Mouse (Mus musculus): ENCODE results near the gene Pheta1. TPM values are rescaled to one million over a fixed set of nuclear protein-coding genes. Genes with fewer than 3 reads are reported as not detected.
A peak's percentile ranks its signal among the peaks of the same experiment; 100 is the strongest.

Pheta1 gene
- polyA plus RNA-seq, 1 experiment from 2014 or later = 10.6 TPM

DNA sequence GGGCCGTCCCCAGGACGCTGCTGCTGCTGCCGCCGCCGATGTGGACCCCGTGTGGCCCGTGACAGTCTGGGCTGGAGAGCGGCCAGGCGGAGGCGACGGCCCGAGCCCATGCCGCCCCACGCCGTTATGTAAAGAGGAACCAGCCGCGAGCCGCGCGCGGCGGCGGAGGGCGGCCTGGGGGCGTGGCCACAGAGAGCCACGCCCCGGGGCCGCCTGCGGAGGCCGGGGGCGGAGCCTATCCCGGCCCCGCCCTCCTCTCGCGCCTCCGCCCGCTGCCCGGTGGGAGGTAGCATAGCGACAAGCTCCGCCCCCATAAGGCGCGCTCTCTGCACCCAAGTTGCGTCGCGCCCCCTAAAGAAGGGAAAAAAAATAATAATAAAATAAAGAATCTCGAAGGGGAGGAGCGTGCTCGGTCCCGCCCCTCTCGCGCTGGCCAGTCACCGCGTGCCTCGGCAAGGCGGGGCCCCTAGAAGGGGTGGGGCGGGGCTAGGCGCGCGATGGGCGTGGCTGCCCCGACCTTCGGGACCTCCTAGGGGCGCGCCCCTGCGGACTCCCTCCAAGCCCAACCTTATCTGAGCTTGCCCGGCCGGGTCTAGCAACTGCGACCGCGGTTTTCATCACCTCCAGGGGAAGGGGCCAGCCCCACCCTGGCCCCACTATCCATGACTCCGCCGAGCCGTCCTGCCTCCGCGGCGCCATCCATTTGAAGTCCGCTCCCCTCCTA lies 11.9 kb upstream of the Pheta1 start:
- H3K4me3 ChIP-seq (ENCODE audit: low read depth, low read length) = peak overlapping the region; percentile 75
- peak overlapping the region; percentile 87 for H3K27ac ChIP-seq (ENCODE audit: low read depth, low read length)
- H3K9me3 ChIP-seq (replicated peaks; ENCODE audit: control insufficient read depth, low read length) = no peaks in the 10 kb centered on the region
- peak overlapping the region; percentile 82 for H3K9ac ChIP-seq (ENCODE audit: low read depth, low read length)
- H3K27me3 ChIP-seq (ENCODE audit: control insufficient read depth, insufficient read depth, low read length) = no peaks in the 10 kb centered on the region
- WGBS (ENCODE audit: insufficient replicate concordance) = under 1% methylated on average over 64 of the region's 77 CpGs
- H3K36me3 ChIP-seq (ENCODE audit: control insufficient read depth, insufficient read depth, low read length) = no peaks in the 10 kb centered on the region; the same call in 1 of the 2 replicates
- H3K4me2 ChIP-seq = peak overlapping the region; percentile 98
- H3K4me1 ChIP-seq (ENCODE audit: control insufficient read depth, insufficient read depth, low read length) = peaks cover 49% of the 10 kb centered on the region
- peak; percentile 81 for ATAC-seq (replicated peaks; ENCODE audit: insufficient number of reproducible peaks, low FRiP score, low TSS enrichment)

DNA sequence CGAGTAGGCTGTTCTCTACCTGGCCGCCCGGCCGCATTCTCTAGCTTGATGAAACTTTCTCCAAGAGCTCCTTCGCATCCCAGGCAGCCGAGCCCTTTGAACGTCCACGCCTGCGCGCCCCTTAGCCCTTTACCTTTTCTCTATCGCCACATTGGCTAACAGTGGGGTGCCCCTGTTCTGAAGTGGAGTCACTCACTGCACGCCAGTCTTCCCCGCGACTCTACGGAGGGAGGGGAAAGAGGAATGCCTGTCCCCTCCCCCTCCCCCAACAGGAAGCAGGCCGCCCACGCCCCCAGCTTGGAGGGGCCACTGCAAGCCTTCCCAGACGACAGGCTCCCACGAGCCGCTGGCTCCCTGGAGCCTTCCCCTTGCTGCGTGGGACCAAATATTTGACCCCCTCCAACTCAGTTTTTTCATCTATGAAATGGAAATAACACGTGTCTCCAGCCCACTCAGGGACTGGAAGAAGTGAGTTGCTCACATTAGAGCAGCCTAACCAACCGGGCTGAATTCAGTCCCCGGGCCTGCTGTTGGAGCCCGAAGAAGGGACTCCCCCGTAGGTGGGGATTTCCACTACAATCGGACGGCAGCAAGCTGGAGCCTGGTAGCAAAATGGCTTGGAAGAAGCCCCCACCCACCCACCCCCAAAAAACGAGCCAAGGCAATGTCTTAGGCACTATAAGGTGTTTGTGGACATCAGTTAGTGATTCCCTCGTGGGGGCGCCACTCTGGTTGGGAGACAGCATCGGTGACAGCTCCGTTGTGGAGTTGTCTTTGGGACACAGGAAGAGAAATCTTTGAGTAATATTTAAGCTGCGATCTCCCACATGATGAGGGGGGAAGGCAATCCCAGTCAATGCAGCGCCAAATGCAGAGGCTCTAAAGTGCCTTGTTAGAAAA lies 11.1 kb upstream of the Pheta1 start, which contains the start of gene Sh2b3:
Gene Sh2b3 (minus strand): TSS at position 206 of the 900 bp plus-strand sequence.
- H3K27ac ChIP-seq (ENCODE audit: low read depth, low read length) = peak within 1 kb of the TSS; percentile 87
- H3K9ac ChIP-seq (ENCODE audit: low read depth, low read length) = peak within 1 kb of the TSS; percentile 82
- H3K27me3 ChIP-seq (ENCODE audit: control insufficient read depth, insufficient read depth, low read length) = no peaks in the 10 kb centered on the region
- H3K4me1 ChIP-seq (ENCODE audit: control insufficient read depth, insufficient read depth, low read length) = peaks cover 50% of the 10 kb centered on the region
- peak; percentile 16; the same call in 1 of the 2 replicates for ATAC-seq (replicated peaks; ENCODE audit: insufficient number of reproducible peaks, low FRiP score, low TSS enrichment)
- no peaks in the 10 kb centered on the region for H3K9me3 ChIP-seq (replicated peaks; ENCODE audit: control insufficient read depth, low read length)
- WGBS (ENCODE audit: insufficient replicate concordance) = under 1% methylated on average over 35 of the region's 35 CpGs
- peak within 1 kb of the TSS; percentile 75 for H3K4me3 ChIP-seq (ENCODE audit: low read depth, low read length)
- H3K36me3 ChIP-seq (ENCODE audit: control insufficient read depth, insufficient read depth, low read length) = no peaks in the 10 kb centered on the region; the same call in 1 of the 2 replicates
- peak within 1 kb of the TSS; percentile 98 for H3K4me2 ChIP-seq

DNA sequence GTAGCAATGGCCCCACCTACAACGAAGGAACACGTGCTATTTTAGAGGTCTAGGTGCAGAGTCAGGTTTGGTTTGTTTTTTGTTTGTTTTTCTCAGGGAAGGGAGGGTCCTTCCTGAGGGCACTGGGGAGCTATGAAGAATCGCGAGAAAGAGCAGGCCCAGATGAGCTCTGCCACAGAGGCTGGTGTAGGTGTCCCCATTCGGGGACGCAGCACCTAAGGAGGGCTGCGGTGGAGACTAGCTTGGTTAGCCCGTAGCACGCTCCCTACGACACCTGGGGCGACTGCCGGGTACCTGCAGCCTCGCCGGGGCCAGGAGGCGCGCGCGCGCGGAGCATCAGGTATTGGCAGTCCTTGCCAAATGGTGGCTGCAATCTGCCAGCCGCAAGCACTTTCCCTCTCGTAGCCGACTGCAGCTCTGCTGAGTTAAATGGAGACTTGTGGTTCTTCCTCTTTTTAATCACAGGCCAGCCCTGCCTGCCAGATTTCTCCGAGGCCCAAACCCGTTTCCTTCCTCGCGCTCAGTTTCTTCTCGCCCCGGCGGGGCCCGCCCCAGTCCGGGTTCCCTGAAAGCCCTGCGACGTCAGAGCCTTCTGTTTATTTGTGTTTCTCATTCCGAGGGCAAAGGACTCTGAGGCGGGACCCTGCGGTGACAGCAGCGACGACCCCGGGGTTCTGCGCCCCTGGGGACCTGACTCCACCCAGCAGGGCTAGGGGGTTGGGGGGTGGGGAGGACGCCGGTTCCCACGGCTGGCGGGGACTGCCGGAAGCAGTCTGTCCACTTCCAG lies 10.2 kb upstream of the Pheta1 start:
- Histone ChIP-seq H3K27me3 (ENCODE audit: control insufficient read depth, insufficient read depth, low read length) (peaks cover 5% of the 10 kb centered on the region), H3K36me3 (ENCODE audit: control insufficient read depth, insufficient read depth, low read length) (no peaks in the 10 kb centered on the region; the same call in 1 of the 2 replicates), H3K9ac (ENCODE audit: low read depth, low read length) (peak overlapping the region; percentile 59), H3K4me1 (ENCODE audit: control insufficient read depth, insufficient read depth, low read length) (peaks cover 49% of the 10 kb centered on the region), H3K27ac (ENCODE audit: low read depth, low read length) (peak overlapping the region; percentile 87), H3K9me3 (replicated peaks; ENCODE audit: control insufficient read depth, low read length) (no peaks in the 10 kb centered on the region), H3K4me3 (ENCODE audit: low read depth, low read length) (peak overlapping the region; percentile 75), H3K4me2 (peak overlapping the region; percentile 98)
- under 1% methylated on average over 46 of the region's 46 CpGs for WGBS (ENCODE audit: insufficient replicate concordance)
- no peak for ATAC-seq (replicated peaks; ENCODE audit: insufficient number of reproducible peaks, low FRiP score, low TSS enrichment)

DNA sequence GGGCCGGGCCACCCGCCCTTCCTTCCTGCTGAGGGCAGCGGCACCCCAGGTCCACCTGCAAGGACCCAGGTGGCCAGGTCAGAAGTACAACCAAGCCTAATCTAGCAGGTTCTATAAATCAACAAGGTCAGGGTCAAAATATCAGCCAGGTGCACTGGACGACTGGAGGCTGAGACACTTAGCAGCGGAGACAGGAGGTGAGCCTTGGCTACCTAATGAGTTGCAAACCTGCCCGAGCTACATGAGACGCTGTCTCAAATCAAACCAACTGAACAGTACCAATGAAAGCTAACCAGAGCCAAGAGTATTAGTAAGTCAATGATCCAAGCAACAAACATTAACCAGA lies 9.7 kb upstream of the Pheta1 start:
- peak overlapping the region; percentile 98 for H3K4me2 ChIP-seq
- no peaks in the 10 kb centered on the region; the same call in 1 of the 2 replicates for H3K36me3 ChIP-seq (ENCODE audit: control insufficient read depth, insufficient read depth, low read length)
- peak overlapping the region; percentile 59; the same call in 1 of the 2 replicates for H3K9ac ChIP-seq (ENCODE audit: low read depth, low read length)
- H3K4me1 ChIP-seq (ENCODE audit: control insufficient read depth, insufficient read depth, low read length) = peaks cover 44% of the 10 kb centered on the region
- no peak for ATAC-seq (replicated peaks; ENCODE audit: insufficient number of reproducible peaks, low FRiP score, low TSS enrichment)
- H3K4me3 ChIP-seq (ENCODE audit: low read depth, low read length) = peak overlapping the region; percentile 75
- peaks cover 11% of the 10 kb centered on the region for H3K27me3 ChIP-seq (ENCODE audit: control insufficient read depth, insufficient read depth, low read length)
- H3K27ac ChIP-seq (ENCODE audit: low read depth, low read length) = peak overlapping the region; percentile 87; the same call in 1 of the 2 replicates
- H3K9me3 ChIP-seq (replicated peaks; ENCODE audit: control insufficient read depth, low read length) = no peaks in the 10 kb centered on the region
- WGBS (ENCODE audit: insufficient replicate concordance) = 20% methylated on average over 7 of the region's 7 CpGs

DNA sequence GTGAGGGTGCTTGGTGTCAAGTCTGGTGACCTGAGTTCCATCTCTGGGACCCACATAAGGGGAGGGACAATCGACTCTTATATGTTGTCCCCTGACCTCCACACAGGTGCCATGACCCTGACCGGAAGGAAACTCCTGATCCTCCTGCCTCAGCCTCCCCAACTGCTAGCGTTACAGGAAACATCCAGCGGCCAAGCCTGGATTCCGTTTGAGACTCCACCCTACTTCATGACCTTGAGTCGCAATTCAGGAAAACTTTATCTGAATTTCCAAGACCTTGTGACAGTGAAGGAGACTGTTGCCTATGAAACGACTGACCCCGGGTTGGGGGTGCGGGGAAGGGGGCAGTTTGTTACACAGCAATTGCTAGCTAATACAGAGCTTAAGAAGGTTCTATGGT lies 7.3 kb upstream of the Pheta1 start:
- H3K27ac ChIP-seq (ENCODE audit: low read depth, low read length) = no peak overlapping the region
- no peak overlapping the region for H3K9ac ChIP-seq (ENCODE audit: low read depth, low read length)
- H3K4me1 ChIP-seq (ENCODE audit: control insufficient read depth, insufficient read depth, low read length) = peaks cover 27% of the 10 kb centered on the region
- peaks cover 16% of the 10 kb centered on the region for H3K27me3 ChIP-seq (ENCODE audit: control insufficient read depth, insufficient read depth, low read length)
- H3K4me2 ChIP-seq = no peak overlapping the region
- no peak for ATAC-seq (replicated peaks; ENCODE audit: insufficient number of reproducible peaks, low FRiP score, low TSS enrichment)
- 91% methylated on average over 9 of the region's 9 CpGs for WGBS (ENCODE audit: insufficient replicate concordance)
- no peaks in the 10 kb centered on the region for H3K9me3 ChIP-seq (replicated peaks; ENCODE audit: control insufficient read depth, low read length)
- no peaks in the 10 kb centered on the region; the same call in 1 of the 2 replicates for H3K36me3 ChIP-seq (ENCODE audit: control insufficient read depth, insufficient read depth, low read length)
- no peak overlapping the region for H3K4me3 ChIP-seq (ENCODE audit: low read depth, low read length)

DNA sequence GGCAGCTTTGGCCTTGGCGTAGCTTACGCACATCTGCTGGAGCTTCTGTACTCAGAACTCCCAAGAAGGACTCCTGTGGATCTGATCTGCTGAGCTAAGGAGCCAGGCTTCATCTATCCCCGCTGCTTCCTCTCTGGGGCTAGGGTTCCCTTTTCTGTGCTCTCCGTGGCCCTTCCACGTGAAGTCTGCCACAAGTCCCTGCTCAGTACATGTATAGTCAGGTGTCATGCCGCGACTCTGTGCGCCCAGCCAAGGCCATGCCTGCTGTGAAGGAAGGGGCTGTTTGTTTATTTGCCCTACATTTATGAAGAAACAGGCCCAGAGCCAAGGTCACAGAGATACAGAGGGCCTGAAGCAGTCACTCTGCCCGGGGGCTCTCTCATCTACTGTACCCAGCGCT lies 6.8 kb upstream of the Pheta1 start:
- H3K4me3 ChIP-seq (ENCODE audit: low read depth, low read length) = no peak overlapping the region; the same call in 1 of the 2 replicates
- no peak for ATAC-seq (replicated peaks; ENCODE audit: insufficient number of reproducible peaks, low FRiP score, low TSS enrichment)
- WGBS (ENCODE audit: insufficient replicate concordance) = 43% methylated on average over 10 of the region's 10 CpGs
- H3K9ac ChIP-seq (ENCODE audit: low read depth, low read length) = no peak overlapping the region
- H3K27me3 ChIP-seq (ENCODE audit: control insufficient read depth, insufficient read depth, low read length) = peaks cover 16% of the 10 kb centered on the region
- peak overlapping the region; percentile 83; the same call in 1 of the 2 replicates for H3K4me2 ChIP-seq
- peaks cover 27% of the 10 kb centered on the region for H3K4me1 ChIP-seq (ENCODE audit: control insufficient read depth, insufficient read depth, low read length)
- no peaks in the 10 kb centered on the region for H3K9me3 ChIP-seq (replicated peaks; ENCODE audit: control insufficient read depth, low read length)
- H3K36me3 ChIP-seq (ENCODE audit: control insufficient read depth, insufficient read depth, low read length) = no peaks in the 10 kb centered on the region; the same call in 1 of the 2 replicates
- no peak overlapping the region for H3K27ac ChIP-seq (ENCODE audit: low read depth, low read length)

DNA sequence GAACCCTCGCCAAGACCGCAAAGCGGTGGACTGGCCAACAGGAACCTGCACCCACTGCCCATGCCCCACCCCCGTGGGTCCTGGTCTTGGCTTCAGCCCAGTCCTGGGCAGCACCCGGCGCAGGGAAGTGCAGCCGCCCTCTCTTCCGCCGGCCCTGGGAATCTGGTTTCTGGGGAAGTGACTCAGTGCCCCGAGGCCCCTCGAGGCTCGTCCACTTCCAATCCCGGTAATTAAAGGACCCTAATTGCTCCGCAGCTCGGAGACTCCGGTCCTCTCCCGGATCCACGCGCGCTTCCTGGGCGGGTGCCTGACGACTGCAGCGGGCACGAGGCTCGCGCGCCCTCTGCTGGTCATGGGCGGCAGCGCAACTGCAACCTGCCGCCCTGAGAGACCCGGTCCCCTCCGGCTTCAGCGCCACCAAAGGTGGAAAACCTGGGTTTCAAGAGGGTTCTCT lies 6.1 kb upstream of the Pheta1 start:
- Histone ChIP-seq H3K27ac (ENCODE audit: low read depth, low read length) (no peak overlapping the region), H3K4me2 (peak overlapping the region; percentile 83), H3K9me3 (replicated peaks; ENCODE audit: control insufficient read depth, low read length) (no peaks in the 10 kb centered on the region), H3K9ac (ENCODE audit: low read depth, low read length) (peak overlapping the region; percentile 66), H3K4me3 (ENCODE audit: low read depth, low read length) (peak overlapping the region; percentile 51), H3K27me3 (ENCODE audit: control insufficient read depth, insufficient read depth, low read length) (peaks cover 16% of the 10 kb centered on the region), H3K36me3 (ENCODE audit: control insufficient read depth, insufficient read depth, low read length) (no peaks in the 10 kb centered on the region; the same call in 1 of the 2 replicates), H3K4me1 (ENCODE audit: control insufficient read depth, insufficient read depth, low read length) (peaks cover 24% of the 10 kb centered on the region)
- no peak; the same call in 1 of the 2 replicates for ATAC-seq (replicated peaks; ENCODE audit: insufficient number of reproducible peaks, low FRiP score, low TSS enrichment)
- under 1% methylated on average over 33 of the region's 33 CpGs for WGBS (ENCODE audit: insufficient replicate concordance)

All from heart, embryonic 11.5 days (tissue).